Mouse (Mus musculus) cerebellum, adult 2 months (tissue): ENCODE measurements around the gene Rabep2. TPM values are rescaled to one million over a fixed set of nuclear protein-coding genes. Genes with fewer than 3 reads are reported as not detected.

Source experiments
- DNase-seq, 2 experiments: peaks; one replicate each; pipeline ENCODE4 v3.0.0; 2021
- H3K27ac ChIP-seq: fragments of 200-500 bp; 2 replicates; pipeline ENCODE4 v1.5.1; 2012; ENCODE audit warnings: low read length, control low read depth, inconsistent platforms; ENCODE audit not compliant: insufficient read depth
- H3K27me3 ChIP-seq: fragments of 200-500 bp; 2 replicates; pipeline ENCODE4 v1.6.1; 2012; ENCODE audit warnings: inconsistent platforms, mild to moderate bottlenecking, low read length, moderate library complexity; ENCODE audit not compliant: control insufficient read depth, insufficient read depth
- H3K4me1 ChIP-seq: fragments of 200-500 bp; 2 replicates; pipeline ENCODE4 v1.6.1; 2011; ENCODE audit warnings: low read length; ENCODE audit not compliant: control insufficient read depth, insufficient read depth
- H3K4me3 ChIP-seq: fragments of 200-500 bp; replicated peaks from 2 replicates; pipeline ENCODE3; 2011; ENCODE audit warnings: mild to moderate bottlenecking, low read depth, low read length, control low read depth; ENCODE audit not compliant: insufficient read depth
- CTCF ChIP-seq: fragments of 200-500 bp; IDR thresholded peaks from 2 replicates; pipeline ENCODE4 v1.5.1; 2011; ENCODE audit warnings: low read depth, mild to moderate bottlenecking, control low read depth, low read length, moderate library complexity, borderline replicate concordance; ENCODE audit not compliant: insufficient read depth
- POLR2A ChIP-seq: fragments of 200-500 bp; IDR thresholded peaks from 2 replicates; pipeline ENCODE4 v1.6.1; 2011; ENCODE audit warnings: low read length, control low read depth, borderline replicate concordance; ENCODE audit not compliant: insufficient read depth
- WGBS: fragments of 180-500 bp; shearing (Covaris S2); methylation state at CpG from one replicate; pipeline ENCODE4 v1.1.7; 2018; 5-methylcytosine and 5-hydroxymethylcytosine counted together
- polyA plus RNA-seq: library from polyadenylated mRNA; depleted of rRNA; stranded (reverse); fragments of >200 nt; gene quantifications from 2 replicates; pipeline ENCODE4 v1.2.3, GENCODE M21; 2012

Gene Rabep2
- polyA plus RNA-seq, 1 experiment = 24.0 TPM

- H3K27me3 ChIP-seq = no peaks in the 10 kb centered on the region
- H3K27ac ChIP-seq = no peak overlapping the region
- WGBS = 84% methylated on average over 6 of the region's 6 CpGs
- TF ChIP-seq POLR2A (no peak), CTCF (no peak)
- H3K4me1 ChIP-seq = no peaks in the 10 kb centered on the region
- H3K4me3 ChIP-seq = no peak overlapping the region
- DNase-seq = no peak
These were observed 22.1 kb downstream of the Rabep2 start for GRCm38 (mm10) chr7:126450641-126451040.

GRCm38 (mm10) chr7:126452244-126452643 is 23.7 kb downstream of the Rabep2 start:
- H3K27me3 ChIP-seq = no peaks in the 10 kb centered on the region
- H3K4me3 ChIP-seq = no peak overlapping the region
- WGBS = 76% methylated on average over 3 of the region's 3 CpGs
- DNase-seq = no peak
- TF ChIP-seq CTCF = no peak
- no peak for TF ChIP-seq POLR2A
- no peak overlapping the region for H3K27ac ChIP-seq
- H3K4me1 ChIP-seq = no peaks in the 10 kb centered on the region

- Histone ChIP-seq H3K27ac (no peak overlapping the region), H3K4me3 (no peak overlapping the region), H3K27me3 (no peaks in the 10 kb centered on the region), H3K4me1 (no peaks in the 10 kb centered on the region)
- DNase-seq = no peak
- 64% methylated on average over 7 of the region's 7 CpGs for WGBS
- TF ChIP-seq CTCF (no peak), POLR2A (no peak)
These were observed 25.3 kb downstream of the Rabep2 start for GRCm38 (mm10) chr7:126453861-126454260.

GRCm38 (mm10) chr7:126455242-126455641 is 26.7 kb downstream of the Rabep2 start:
- TF ChIP-seq POLR2A = no peak
- TF ChIP-seq CTCF = no peak
- 67% methylated on average over 2 of the region's 2 CpGs for WGBS
- H3K27ac ChIP-seq = no peak overlapping the region

GRCm38 (mm10) chr7:126456382-126457266 is 28.1 kb downstream of the Rabep2 start:
- no peak overlapping the region for H3K27ac ChIP-seq
- no peak overlapping the region for H3K4me3 ChIP-seq
- no peaks in the 10 kb centered on the region for H3K27me3 ChIP-seq
- 53% methylated on average over 17 of the region's 17 CpGs for WGBS
- no peak for DNase-seq
- TF ChIP-seq CTCF = no peak
- TF ChIP-seq POLR2A = no peak
- H3K4me1 ChIP-seq = no peaks in the 10 kb centered on the region

More at GRCm38 (mm10) chr7:126455242-126455641, 26.7 kb downstream of the Rabep2 start:
- Histone ChIP-seq H3K4me3 (no peak overlapping the region), H3K27me3 (no peaks in the 10 kb centered on the region), H3K4me1 (no peaks in the 10 kb centered on the region)
- no peak for DNase-seq

- Histone ChIP-seq H3K4me3 (no peak overlapping the region), H3K27ac (no peak overlapping the region), H3K27me3 (no peaks in the 10 kb centered on the region; the same call in 1 of the 2 replicates), H3K4me1 (no peaks in the 10 kb centered on the region)
- DNase-seq = no peak
- TF ChIP-seq CTCF (no peak), POLR2A (no peak)
- 71% methylated on average over 5 of the region's 5 CpGs for WGBS
These were observed 29.7 kb downstream of the Rabep2 start for GRCm38 (mm10) chr7:126458225-126458624.

GRCm38 (mm10) chr7:126458844-126459618 is 30.5 kb downstream of the Rabep2 start:
- no peaks in the 10 kb centered on the region for H3K4me1 ChIP-seq
- no peak overlapping the region for H3K27ac ChIP-seq
- H3K27me3 ChIP-seq = no peaks in the 10 kb centered on the region; the same call in 1 of the 2 replicates
- DNase-seq = no peak
- TF ChIP-seq POLR2A (no peak), CTCF (no peak)
- no peak overlapping the region for H3K4me3 ChIP-seq
- WGBS = 71% methylated on average over 11 of the region's 11 CpGs
